Mouse (Mus musculus) spleen, postnatal 10 days (tissue): ENCODE measurements around the gene Scarf1.

Experiments used
- DNase-seq, 2 experiments: peaks; one replicate each; pipeline ENCODE4 v3.0.0; 2021 to 2022; ENCODE audit warnings: low spot score in 2 of 2

Gene Scarf1

DNA sequence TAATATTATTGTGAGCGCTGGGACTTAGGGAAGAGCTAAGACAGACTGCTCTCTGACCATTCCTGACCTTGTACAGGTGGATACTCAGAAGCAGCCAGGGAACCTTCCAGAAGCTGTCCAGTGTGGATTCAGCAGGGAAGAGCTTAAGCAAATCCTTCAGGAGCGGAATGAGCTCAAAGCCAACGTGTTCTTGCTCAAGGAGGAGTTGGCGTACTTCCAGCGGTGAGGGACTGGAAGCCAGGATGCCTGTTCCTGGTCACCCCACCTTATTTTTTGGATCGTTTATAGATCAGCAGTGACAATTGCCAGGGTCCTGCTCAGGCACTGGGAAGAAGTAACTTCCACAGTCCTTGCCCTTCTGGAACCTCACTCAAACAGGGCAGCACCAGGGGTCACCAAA is 2.1 kb upstream of the Scarf1 start:
- no peak for DNase-seq

- no peak for DNase-seq
These were observed 880 bp upstream of the Scarf1 start for GRCm38 (mm10) chr11:75512301-75513018.

DNA sequence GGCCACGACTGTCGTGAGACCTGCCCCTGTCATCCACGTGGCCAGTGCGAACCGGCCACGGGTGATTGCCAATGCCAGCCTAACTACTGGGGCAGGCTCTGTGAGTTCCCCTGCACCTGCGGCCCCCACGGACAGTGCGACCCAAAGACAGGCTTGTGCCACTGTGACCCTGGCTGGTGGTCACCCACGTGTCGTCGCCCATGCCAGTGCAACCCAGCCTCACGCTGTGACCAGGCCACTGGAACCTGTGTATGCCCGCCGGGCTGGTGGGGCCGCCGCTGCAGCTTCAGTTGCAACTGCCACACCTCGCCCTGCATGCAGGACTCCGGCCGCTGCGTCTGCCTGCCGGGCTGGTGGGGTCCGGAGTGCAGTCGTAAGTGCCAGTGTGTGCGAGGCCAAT is 1.8 kb downstream of the Scarf1 start:
- no peak for DNase-seq

DNA sequence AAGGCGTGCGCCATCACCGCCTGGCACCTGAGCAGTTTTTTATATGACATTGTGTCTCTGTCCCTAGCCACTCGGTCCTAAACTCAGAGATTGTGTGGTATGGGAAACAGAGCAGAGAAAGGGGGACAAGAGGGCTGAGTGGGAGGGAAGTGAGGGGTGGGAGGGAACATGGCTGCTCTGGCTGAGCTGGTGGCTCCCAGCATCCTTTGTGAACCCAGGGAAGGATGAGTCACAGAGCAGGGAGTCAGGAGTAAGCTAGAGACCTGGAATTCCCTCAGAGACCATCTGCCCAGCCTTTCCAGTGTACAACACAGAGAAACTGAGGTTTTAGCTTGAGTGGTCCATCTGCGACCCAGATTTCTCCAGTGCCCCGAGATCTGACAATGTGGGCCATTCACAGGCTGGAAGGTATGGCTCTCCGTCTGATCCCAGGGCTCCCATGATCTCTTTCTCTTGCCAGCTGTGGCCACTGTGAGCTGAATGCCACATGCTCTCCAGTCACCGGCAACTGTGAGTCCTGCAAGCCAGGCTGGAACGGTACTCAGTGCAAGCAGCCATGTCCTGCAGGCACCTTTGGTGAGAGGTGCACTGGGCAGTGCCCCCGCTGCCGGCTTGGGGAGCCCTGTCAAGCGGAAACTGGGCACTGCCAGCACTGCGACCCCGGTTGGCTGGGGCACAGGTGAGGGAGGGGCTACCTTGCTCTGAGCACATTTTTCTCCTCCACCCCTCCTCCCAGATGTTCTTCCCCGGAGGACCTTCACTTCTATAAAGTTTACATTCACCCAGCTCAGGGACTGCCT is 6.7 kb downstream of the Scarf1 start:
- DNase-seq, result no peak

GRCm38 (mm10) chr11:75521609-75522008 is 8.3 kb downstream of the Scarf1 start:
- no peak for DNase-seq

GRCm38 (mm10) chr11:75522793-75523192 is 9.5 kb downstream of the Scarf1 start:
- no peak for DNase-seq

- no peak for DNase-seq
These were observed 12.3 kb downstream of the Scarf1 start for GRCm38 (mm10) chr11:75525531-75526125.

DNA sequence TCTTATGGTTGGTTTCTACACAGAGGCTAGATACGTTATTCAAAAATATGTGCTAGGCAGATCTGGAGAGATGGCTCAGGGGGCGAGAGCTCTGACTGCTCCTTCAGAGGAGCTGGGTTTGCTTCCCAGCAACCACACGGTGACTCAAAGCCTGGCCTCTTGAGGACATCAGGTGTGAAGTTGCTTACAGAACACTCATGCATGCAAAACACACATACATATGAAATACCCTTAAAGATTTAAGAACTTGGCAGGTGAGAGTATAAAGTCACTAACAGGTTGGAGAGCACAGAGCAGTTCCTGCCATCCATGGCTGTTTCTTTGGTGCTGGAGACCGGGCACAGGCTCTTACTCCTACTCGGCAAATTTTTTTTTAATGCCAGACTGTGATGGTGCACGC is 13.6 kb downstream of the Scarf1 start:
- no peak for DNase-seq

GRCm38 (mm10) chr11:75529771-75530170 is 16.4 kb downstream of the Scarf1 start:
- no peak for DNase-seq

DNA sequence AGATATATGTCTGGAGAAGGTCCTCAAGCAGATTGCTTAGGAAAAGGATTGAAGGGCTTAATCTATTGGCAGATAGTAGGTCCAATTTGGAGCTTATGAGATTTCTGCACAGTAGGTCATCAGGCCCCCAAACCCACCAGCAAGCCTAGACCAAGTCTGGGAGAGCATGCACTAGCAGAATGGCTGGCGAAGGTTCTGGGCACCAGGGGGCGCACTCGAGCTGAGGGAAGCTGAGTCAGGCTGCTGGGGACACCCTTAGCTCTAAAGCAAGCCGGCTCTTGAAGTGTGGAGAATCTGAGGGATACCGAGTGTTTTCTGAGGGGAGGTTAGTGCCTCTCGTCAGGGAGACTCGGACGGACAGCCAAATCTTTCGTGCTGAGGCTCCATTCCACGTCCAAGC is 17.0 kb downstream of the Scarf1 start:
- peak; percentile 100 for DNase-seq

- DNase-seq, result peak; percentile 60 to 81
These were observed 17.6 kb downstream of the Scarf1 start for GRCm38 (mm10) chr11:75530845-75531373.

- peak; percentile 87 to 94 for DNase-seq
These were observed 18.3 kb downstream of the Scarf1 start, which contains the start of gene Slc43a2 for GRCm38 (mm10) chr11:75531469-75532242. TSS of gene Slc43a2 (plus strand) at chr11:75531694.

DNA sequence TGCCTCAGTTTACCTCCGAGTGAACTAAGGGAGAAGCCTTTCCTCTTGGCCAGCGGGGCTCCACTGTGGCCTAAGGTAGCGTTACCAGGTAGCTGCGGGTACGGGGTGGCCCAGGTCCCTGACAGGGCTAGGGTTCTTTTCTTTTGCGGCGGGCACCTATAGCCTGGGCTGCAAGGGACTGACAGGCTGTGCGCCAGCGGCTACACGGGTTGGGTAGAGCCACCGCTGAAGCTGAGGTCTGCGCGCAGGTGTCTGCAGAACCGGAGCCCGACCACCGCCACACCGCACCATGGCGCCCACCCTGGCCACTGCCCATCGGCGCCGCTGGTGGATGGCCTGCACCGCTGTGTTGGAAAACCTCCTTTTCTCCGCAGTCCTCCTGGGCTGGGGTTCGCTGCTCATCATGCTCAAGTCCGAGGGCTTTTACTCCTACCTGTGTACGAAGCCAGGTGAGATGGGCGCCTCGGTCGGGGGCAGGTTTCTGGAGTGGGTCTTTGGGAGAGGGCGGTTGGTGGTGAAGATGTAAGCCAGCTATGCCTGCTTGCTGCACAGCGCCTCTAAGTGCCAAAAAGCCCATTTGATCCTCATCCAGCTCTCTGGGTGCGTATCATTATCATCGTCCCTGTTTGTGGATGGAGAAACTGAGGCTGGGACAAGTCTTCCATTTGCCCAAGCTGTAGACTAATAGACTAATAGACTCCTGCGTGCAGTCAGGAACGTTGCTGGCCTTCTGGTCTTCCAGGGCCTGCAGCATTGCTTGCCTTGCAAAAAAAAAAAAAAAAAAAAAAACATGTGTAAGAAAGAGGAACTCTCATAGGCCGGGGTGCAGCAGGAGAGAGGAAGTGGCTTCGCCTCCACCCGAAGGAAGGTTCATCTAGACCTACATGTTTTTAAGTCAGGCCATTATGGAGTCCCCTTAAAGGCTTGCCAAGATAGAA is 19.3 kb downstream of the Scarf1 start:
- peak in 1 of 2 experiments; percentile 64 for DNase-seq

DNA sequence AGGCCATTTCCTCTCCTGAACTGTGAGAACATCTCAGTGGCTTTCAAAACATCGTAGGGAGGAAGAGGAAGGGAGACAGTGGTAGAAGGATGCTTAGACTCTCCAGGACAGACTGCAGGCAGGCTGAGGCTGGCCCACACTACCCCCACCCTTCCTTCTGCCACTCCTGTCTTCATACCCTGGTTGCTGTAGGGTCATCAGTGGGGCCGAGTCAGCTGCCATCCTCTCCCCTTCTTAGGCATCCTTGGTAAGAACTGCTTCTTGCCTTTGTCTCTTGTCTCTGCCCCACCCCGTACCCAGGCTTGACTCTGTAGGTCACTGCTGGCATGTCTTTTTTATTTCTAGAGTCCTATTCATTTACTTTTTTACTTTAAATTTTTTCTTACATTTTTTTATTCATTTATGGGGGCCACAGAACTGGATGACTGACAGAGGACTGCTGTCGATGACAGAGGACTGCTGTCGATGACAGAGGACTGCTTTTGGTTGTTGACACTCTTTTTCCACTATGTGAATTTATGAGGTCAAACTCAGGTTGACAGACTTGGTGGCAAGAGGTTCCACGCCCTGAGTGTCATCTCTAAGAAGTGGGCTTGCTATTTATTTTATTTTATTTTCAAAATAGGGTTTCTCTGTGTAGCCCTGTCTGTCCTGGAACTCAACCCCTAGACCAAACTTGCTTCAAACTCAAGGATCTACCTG is 20.1 kb downstream of the Scarf1 start:
- DNase-seq, result no peak

DNA sequence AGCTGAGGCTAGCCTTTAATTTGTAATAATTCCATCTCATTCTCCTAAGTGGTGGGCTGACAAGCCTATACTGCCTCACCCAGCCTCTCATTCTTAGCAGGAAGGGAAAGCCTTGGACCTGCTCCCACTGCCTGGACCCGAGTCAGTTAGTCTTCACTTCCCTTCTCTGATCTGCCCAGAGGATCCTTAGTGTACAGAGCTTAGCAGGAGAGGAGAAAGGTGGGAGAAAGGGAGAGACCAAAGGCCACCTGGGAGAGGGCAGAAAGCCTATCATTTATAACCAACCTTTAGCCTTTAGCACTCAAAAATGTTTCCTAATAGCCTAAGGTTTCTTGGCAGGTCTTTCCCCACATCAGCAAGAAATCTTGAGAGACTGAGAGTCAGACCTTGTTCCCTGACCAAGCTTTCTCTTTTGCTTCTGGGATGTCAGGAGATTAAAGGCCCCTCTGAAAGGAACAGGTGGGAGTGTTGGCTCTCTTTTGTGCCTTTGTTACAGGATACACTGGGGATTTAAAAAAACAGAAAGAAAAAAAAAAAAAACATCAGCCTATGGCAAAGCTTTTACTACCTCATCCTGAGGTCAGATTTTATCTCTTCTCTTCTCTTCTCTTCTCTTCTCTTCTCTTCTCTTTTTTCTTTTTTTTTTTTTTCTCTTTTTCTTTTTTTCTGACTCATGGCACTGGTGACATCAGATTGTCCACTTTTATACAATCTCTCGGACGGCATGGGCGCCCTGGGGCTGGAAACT is 21.1 kb downstream of the Scarf1 start:
- no peak for DNase-seq

GRCm38 (mm10) chr11:75535106-75535795 is 21.9 kb downstream of the Scarf1 start:
- DNase-seq, result no peak

GRCm38 (mm10) chr11:75536255-75537024 is 23.1 kb downstream of the Scarf1 start:
- no peak for DNase-seq

GRCm38 (mm10) chr11:75537025-75537414 is 23.7 kb downstream of the Scarf1 start:
- DNase-seq, result no peak
